Mouse (Mus musculus): ENCODE measurements at regions not wholly inside any gene's neighbourhood (a gene's known extent, or its start where the extent isn't known, plus 50 kb on each side); places are given as distances from the start of the nearest gene placed in this dataset.

DNA sequence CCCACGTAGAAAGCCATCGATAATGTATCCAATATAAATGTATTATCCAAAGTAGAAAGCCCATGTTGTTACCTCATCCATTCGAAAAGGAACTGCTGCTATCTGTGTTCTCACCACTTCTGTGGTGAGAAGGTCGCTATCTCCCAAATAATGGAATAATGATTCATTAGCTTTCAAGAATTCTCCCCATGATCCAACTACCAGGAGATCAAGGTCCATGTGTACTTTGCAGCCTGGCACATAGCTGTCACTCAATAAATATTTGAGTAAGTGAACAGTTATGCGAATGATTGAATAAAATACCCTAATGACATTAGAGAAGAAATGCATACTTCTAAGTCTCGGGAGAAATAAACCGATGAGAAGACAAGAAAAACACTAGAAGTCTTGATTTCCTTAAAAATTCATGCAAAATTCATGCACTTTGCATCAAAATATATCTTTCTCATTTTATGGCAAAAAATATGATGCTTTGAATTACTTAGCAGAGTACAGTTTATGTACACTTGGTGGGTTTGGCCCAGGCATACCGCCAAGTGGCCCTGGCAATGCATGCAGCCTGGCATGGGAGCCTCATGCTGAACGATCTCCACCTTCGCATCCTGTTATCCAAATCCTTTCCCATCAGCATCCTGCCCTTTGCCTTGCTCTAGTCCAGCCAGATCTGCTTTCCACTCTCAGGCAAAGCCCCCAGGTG lies 208.7 kb downstream of the Rpl10-ps3 start:
- H3K79me2 ChIP-seq (replicated peaks; ENCODE audit: control insufficient read depth, extremely low read depth, insufficient read depth, poor library complexity, severe bottlenecking): no peaks in the 10 kb centered on the region
- DNase-seq (ENCODE audit: extremely low read depth): no peak
- no peak overlapping the region for H3K27ac ChIP-seq (ENCODE audit: insufficient read depth, low read depth)
- H3K4me1 ChIP-seq (ENCODE audit: control insufficient read depth in 1 of 2, insufficient read depth in 2 of 2): no peaks in the 10 kb centered on the region
- no peaks in the 10 kb centered on the region for H3K36me3 ChIP-seq (replicated peaks in 1 of 2; ENCODE audit: control insufficient read depth in 1 of 2, insufficient read depth in 1 of 2, low read length in 1 of 2)
- no peaks in the 10 kb centered on the region for H3K9me3 ChIP-seq (replicated peaks; ENCODE audit: low read length)
- dilution Hi-C loops (cut with MboI; ENCODE audit: extremely low pct_ligation_motif_present, extremely low pct_unique_long_range_greater_than_20kb, low sequenced_read_pairs) (no loop called here), in situ Hi-C loops (cut with MboI; ENCODE audit: low pct_ligation_motif_present, low pct_unique_long_range_greater_than_20kb, low sequenced_read_pairs) (no loop called here)
- no peak overlapping the region for H3K9ac ChIP-seq (ENCODE audit: insufficient read depth, low read depth)
- H3K27me3 ChIP-seq (replicated peaks): no peaks in the 10 kb centered on the region
- H3K4me2 ChIP-seq (ENCODE audit: insufficient read depth, low read depth, poor library complexity, severe bottlenecking): no peak overlapping the region
- TF ChIP-seq GABPA (IDR thresholded peaks at IDR 0.05; ENCODE audit: insufficient replicate concordance, low read depth, low read length) (no peak), MAX (IDR thresholded peaks at IDR 0.05; ENCODE audit: low read length) (no peak), KAT2A (IDR thresholded peaks at IDR 0.05; ENCODE audit: insufficient replicate concordance, low read length) (no peak), MAZ (IDR thresholded peaks at IDR 0.05; ENCODE audit: low read depth, low read length) (no peak), BHLHE40 (IDR thresholded peaks at IDR 0.05; ENCODE audit: low read depth, low read length) (no peak), POLR2AphosphoS2 (IDR thresholded peaks at IDR 0.05; ENCODE audit: low read depth, low read length) (no peak), ZNF384 (IDR thresholded peaks at IDR 0.05; ENCODE audit: low read depth, low read length) (no peak), ETS1 (conservative IDR thresholded peaks at IDR 0.05; ENCODE audit: low read depth, low read length) (no peak), NRF1 (IDR thresholded peaks at IDR 0.05; ENCODE audit: low read depth, low read length) (no peak), ZMIZ1 (IDR thresholded peaks at IDR 0.05; ENCODE audit: low read depth, low read length) (no peak), EP300 (IDR thresholded peaks at IDR 0.05; ENCODE audit: low read length) (no peak)
- no peak overlapping the region for H3K4me3 ChIP-seq (replicated peaks in 1 of 3; ENCODE audit: low read depth in 2 of 3, low read length in 2 of 3, poor library complexity in 1 of 3)

- dilution Hi-C loops (cut with MboI; ENCODE audit: extremely low pct_ligation_motif_present, extremely low pct_unique_long_range_greater_than_20kb, low sequenced_read_pairs) (no loop called here), in situ Hi-C loops (cut with MboI; ENCODE audit: low pct_ligation_motif_present, low pct_unique_long_range_greater_than_20kb, low sequenced_read_pairs) (no loop called here)
- no peak for DNase-seq (ENCODE audit: extremely low read depth)
- Histone ChIP-seq H3K4me3 (replicated peaks in 1 of 3; ENCODE audit: low read depth in 2 of 3, low read length in 2 of 3, poor library complexity in 1 of 3) (no peak overlapping the region), H3K27me3 (replicated peaks) (no peaks in the 10 kb centered on the region), H3K79me2 (replicated peaks; ENCODE audit: control insufficient read depth, extremely low read depth, insufficient read depth, poor library complexity, severe bottlenecking) (no peaks in the 10 kb centered on the region), H3K36me3 (replicated peaks in 1 of 2; ENCODE audit: control insufficient read depth in 1 of 2, insufficient read depth in 1 of 2, low read length in 1 of 2) (no peaks in the 10 kb centered on the region), H3K4me2 (ENCODE audit: insufficient read depth, low read depth, poor library complexity, severe bottlenecking) (no peak overlapping the region), H3K9ac (ENCODE audit: insufficient read depth, low read depth) (no peak overlapping the region), H3K4me1 (ENCODE audit: control insufficient read depth in 1 of 2, insufficient read depth in 2 of 2) (no peaks in the 10 kb centered on the region), H3K27ac (ENCODE audit: insufficient read depth, low read depth) (no peak overlapping the region), H3K9me3 (replicated peaks; ENCODE audit: low read length) (no peaks in the 10 kb centered on the region)
- TF ChIP-seq NRF1 (IDR thresholded peaks at IDR 0.05; ENCODE audit: low read depth, low read length) (no peak), USF2 (conservative IDR thresholded peaks at IDR 0.05; ENCODE audit: low read depth, low read length) (no peak), UBTF (IDR thresholded peaks at IDR 0.05; ENCODE audit: low read depth, low read length) (no peak), USF1 (IDR thresholded peaks at IDR 0.05; ENCODE audit: low read depth, low read length) (no peak), CTCF (conservative IDR thresholded peaks at IDR 0.05 in 1 of 2, IDR thresholded peaks at IDR 0.05 in 1 of 2; ENCODE audit: low read depth in 2 of 2, low read length in 2 of 2) (no peak), E2F4 (IDR thresholded peaks at IDR 0.05; ENCODE audit: insufficient replicate concordance, low read depth, low read length) (no peak), BHLHE40 (IDR thresholded peaks at IDR 0.05; ENCODE audit: low read depth, low read length) (no peak), ZMIZ1 (IDR thresholded peaks at IDR 0.05; ENCODE audit: low read depth, low read length) (no peak), MAX (IDR thresholded peaks at IDR 0.05; ENCODE audit: low read length) (no peak), ETS1 (conservative IDR thresholded peaks at IDR 0.05; ENCODE audit: low read depth, low read length) (no peak), ELF1 (IDR thresholded peaks at IDR 0.05; ENCODE audit: low read depth, low read length) (no peak), RCOR1 (conservative IDR thresholded peaks at IDR 0.05; ENCODE audit: low read depth, low read length) (no peak), ZNF384 (IDR thresholded peaks at IDR 0.05; ENCODE audit: low read depth, low read length) (no peak), MAZ (IDR thresholded peaks at IDR 0.05; ENCODE audit: low read depth, low read length) (no peak), SMC3 (IDR thresholded peaks at IDR 0.05; ENCODE audit: low read depth, low read length) (no peak)
These were observed 220.5 kb downstream of the Rpl10-ps3 start for GRCm38 (mm10) chr9:50124241-50124640.

Measured in CH12.LX (cell line).